Mouse (Mus musculus) liver, embryonic 14.5 days (tissue): ENCODE data around the gene Naglu.

Source experiments
- CTCF ChIP-seq: IDR thresholded peaks from 2 replicates; pipeline ENCODE4 v1.5.1; 2016; ENCODE audit warnings: antibody characterized with exemption, low read depth, control low read depth
- EP300 ChIP-seq: IDR thresholded peaks from 2 replicates; pipeline ENCODE4 v1.6.1; 2016; ENCODE audit warnings: antibody characterized with exemption, low read depth

DNA sequence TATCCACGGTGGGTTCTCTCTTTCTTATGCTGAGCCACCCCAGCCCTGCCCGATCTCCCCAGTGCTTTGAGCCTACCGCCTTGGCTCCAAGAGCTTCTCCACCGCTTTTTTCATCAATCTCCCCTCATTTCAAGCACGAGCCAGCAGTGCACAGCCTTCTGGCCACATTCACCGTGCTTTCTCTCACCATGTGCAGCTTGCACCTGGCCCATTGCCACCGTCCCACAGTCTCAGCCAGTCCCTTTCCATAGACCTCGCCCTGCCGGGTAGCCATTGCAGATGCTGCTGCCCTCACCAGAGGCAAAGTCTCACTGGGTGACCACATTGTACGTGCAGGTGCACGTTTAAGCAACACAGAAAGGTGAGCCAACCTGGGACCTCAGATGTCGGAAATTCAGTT is 46.4 kb upstream of the Naglu start:
- TF ChIP-seq CTCF (no peak), EP300 (no peak)
